In genomic region chr14:51057401-51057831, GRCm38 (mm10) we compare ENCODE assay signal across 11 mouse cellular contexts. TPM values are rescaled to one million over a fixed set of nuclear protein-coding genes. Genes with fewer than 3 reads are reported as not detected.
A peak's percentile ranks its signal among the peaks of the same experiment; 100 is the strongest.
DNase-seq lines count a peak whose midpoint lies in the region; ATAC-seq lines count a peak whose summit lies in the region.
"Had no signal": no experiment of that assay in that cellular context is flagged by ENCODE, and none has a peak within 500 bp of the region (broad histone marks: within the 10 kb centered on the region; RNA-seq: fewer than 3 reads in every experiment).

TSS of gene Rnase12 (minus strand) at chr14:51057661.

- peak; percentile 66 for ATAC-seq in heart, embryonic 16.5 days (replicated peaks; ENCODE audit: extremely low read depth, insufficient read depth, low FRiP score)
- peak; percentile 55 for ATAC-seq in granulocyte monocyte progenitor cell, adult 5-6 weeks (replicated peaks; ENCODE audit: poor library complexity, severe bottlenecking)
- ATAC-seq in megakaryocyte, adult 5-6 weeks (ENCODE audit: poor library complexity, severe bottlenecking): peak; percentile 79
- ATAC-seq in erythroid progenitor cell, adult 5-6 weeks (replicated peaks; ENCODE audit: low FRiP score, poor library complexity, severe bottlenecking): no peak

- no peak within 1 kb of the TSS for H3K4me3 ChIP-seq in heart, embryonic 16.5 days (ENCODE audit: low read length)

- peaks cover 2% of the 10 kb centered on the region; the same call in 1 of the 2 replicates for H3K4me1 ChIP-seq in heart, embryonic 16.5 days (ENCODE audit: control insufficient read depth, insufficient read depth, low read length)

- H3K27me3 ChIP-seq in heart, embryonic 16.5 days (ENCODE audit: control insufficient read depth, insufficient read depth, low read length): no peaks in the 10 kb centered on the region

- H3K9ac ChIP-seq in heart, embryonic 16.5 days (ENCODE audit: low read length): no peak within 1 kb of the TSS
- H3K9ac ChIP-seq: hindbrain, embryonic 14.5 days had no signal

- DNase-seq in heart, postnatal 10 days: no peak
- DNase-seq in CD4-positive, CD25-positive, alpha-beta regulatory T cell, adult 2 months (ENCODE audit: low read depth, low spot score): peak; percentile 42
- DNase-seq in c-Kit-positive CD71-positive TER-119-positive erythroid progenitor cells, embryonic 14.5 days (ENCODE audit: low spot score): no peak
- no peak for DNase-seq in frontal cortex, postnatal 10 days (ENCODE audit: low spot score in 2 of 2)
- DNase-seq: cerebellum, adult 11 months; lung, adult 2 months had no signal

- no peak within 1 kb of the TSS for H3K27ac ChIP-seq in heart, embryonic 16.5 days (ENCODE audit: low read length)
- H3K27ac ChIP-seq: hindbrain, embryonic 14.5 days had no signal

- peak within 1 kb of the TSS; percentile 34; the same call in 1 of the 2 replicates for H3K4me2 ChIP-seq in heart, embryonic 16.5 days (ENCODE audit: low read depth, low read length)
- H3K4me2 ChIP-seq: hindbrain, embryonic 14.5 days had no signal

- H3K36me3 ChIP-seq in heart, embryonic 16.5 days (ENCODE audit: control insufficient read depth, insufficient read depth): no peaks in the 10 kb centered on the region

- intact Hi-C loops in heart, postnatal 10 days (cut with DNase I): no loop called here

- WGBS in heart, embryonic 16.5 days: 31% methylated on average over 9 of the region's 9 CpGs

- no peaks in the 10 kb centered on the region for H3K9me3 ChIP-seq in heart, embryonic 16.5 days (replicated peaks; ENCODE audit: control insufficient read depth, low read length)

RNA-seq across cellular contexts. Expression of gene Rnase12, which starts in this region (rescaled TPM):
- polyA plus RNA-seq in heart, embryonic 16.5 days (2015; fragmentation: Nextera tagmentation; extraction: Ambion mirVana): 0.71 TPM in 1 of 2 replicates, not detected in the other
- total RNA-seq in heart, postnatal 10 days (2021): not detected
- total RNA-seq in granulocyte monocyte progenitor cell, adult 5-6 weeks (2014; fragmentation: Nextera tagmentation): 6.2 and 27.0 TPM in 2 replicates
- 11.0 and 12.6 TPM in 2 replicates for total RNA-seq in granulocyte monocyte progenitor cell, adult 5-6 weeks (2017)
- 11.4 and 11.6 TPM in 2 replicates for total RNA-seq in megakaryocyte, adult 5-6 weeks (2015)
- 8.2 and 10.4 TPM in 2 replicates for total RNA-seq in megakaryocyte, adult 5-6 weeks (2017)
- total RNA-seq in erythroid progenitor cell, adult 5-6 weeks (2015; ENCODE audit: low replicate concordance): 7.1 TPM in 1 of 2 replicates, not detected in the other
- 7.3 TPM in 1 of 2 replicates, not detected in the other for total RNA-seq in erythroid progenitor cell, adult 5-6 weeks (2017; ENCODE audit: low replicate concordance)
- polyA plus RNA-seq: hindbrain, embryonic 14.5 days; lung, adult 2 months had no signal

Comparison
In these comparisons a context has a peak if more than half of its experiments do, and no peak if none do; other contexts are left out.
1. Peak in ATAC-seq and H3K4me2 ChIP-seq in heart, embryonic 16.5 days; RNA of the gene not detected or under 1 TPM.